Mouse (Mus musculus): Measurements from ENCODE around the gene Pnp.

GRCm38 (mm10) chr14:50911356-50911755 lies 19.5 kb upstream of the Pnp start:
- no peak for TF ChIP-seq CTCF (IDR thresholded peaks at IDR 0.05)
- no peak for TF ChIP-seq EP300 (IDR thresholded peaks at IDR 0.05)
